Mouse (Mus musculus): ENCODE results near the gene Prepl.

DNA sequence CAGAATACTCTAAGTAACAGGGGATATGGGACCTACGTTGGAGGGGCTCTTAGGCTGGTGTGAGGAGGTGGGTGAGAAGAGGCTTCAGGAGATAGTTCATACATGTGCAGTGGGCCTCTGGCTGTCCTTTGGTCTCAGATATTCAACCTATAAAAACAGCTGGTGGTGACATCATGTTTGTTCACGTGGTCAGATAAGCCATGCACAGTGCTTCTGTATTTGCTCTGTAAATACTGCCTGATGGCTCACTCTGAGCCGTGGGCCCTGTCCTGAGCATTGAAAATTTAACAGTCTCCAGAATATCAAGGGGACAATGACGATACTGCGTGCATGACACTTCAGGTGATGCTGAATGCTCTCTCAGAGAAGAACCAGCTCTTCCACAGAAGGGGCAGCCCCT, 52.2 kb downstream of the Prepl start:
- TF ChIP-seq CTCF (IDR thresholded peaks at IDR 0.05; ENCODE audit: borderline replicate concordance, extremely low read depth, insufficient read depth, insufficient read length) (no peak), POLR2A (IDR thresholded peaks at IDR 0.05; ENCODE audit: borderline replicate concordance, extremely low read depth, insufficient read depth, insufficient read length, poor library complexity, severe bottlenecking) (no peak)
